Mouse (Mus musculus) left cerebral cortex, postnatal 10 days (tissue): ENCODE data around the gene Ly6g6f. TPM values are rescaled to one million over a fixed set of nuclear protein-coding genes. Genes with fewer than 3 reads are reported as not detected.

Experiments
- DNase-seq, 2 experiments: peaks; one replicate each; pipeline ENCODE4 v3.0.0; 2021 to 2022; ENCODE audit warnings: low spot score in 2 of 2, mixed read lengths in 1 of 2; ENCODE audit errors: extremely low spot score in 1 of 2
- intact Hi-C: fragments of 180-260 bp; cut with DNase I; formaldehyde crosslinking; loops from one replicate; pipeline ENCODE4 v1.15.1; 2025
- total RNA-seq, 2 experiments: library from RNA; stranded (reverse); gene quantifications; 2 replicates each; pipeline ENCODE4 v1.2.3; 2021

Gene Ly6g6f
- total RNA-seq, 2 experiments from 2014 or later, result not detected

DNA sequence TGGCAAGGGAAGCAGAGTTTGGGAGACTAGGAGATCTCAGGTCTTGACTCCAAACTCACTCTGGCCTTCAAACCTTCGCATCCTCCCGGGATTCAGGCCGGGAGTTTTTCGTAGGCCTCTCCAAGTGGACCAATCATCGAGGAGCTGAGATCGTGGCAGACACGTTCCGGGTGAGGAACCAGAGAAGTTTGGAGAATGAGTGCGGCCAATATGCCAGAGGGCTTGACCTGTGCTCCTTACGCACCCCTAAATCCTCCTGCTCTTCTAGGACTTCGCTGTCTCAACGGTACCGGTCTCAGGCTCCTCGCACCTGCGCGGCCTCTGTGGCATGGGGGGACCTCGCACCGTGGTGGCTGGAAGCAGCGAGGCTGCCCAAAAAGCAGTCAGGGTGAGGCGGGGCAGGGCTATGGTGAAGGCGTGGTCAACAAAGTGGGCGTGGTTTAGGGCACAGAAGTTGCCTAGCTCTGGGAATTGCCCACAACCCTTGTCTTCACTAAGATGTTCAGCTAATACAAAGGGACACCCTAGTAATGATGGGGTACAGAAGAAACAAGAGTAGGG lies 24.6 kb downstream of the Ly6g6f start:
- DNase-seq, result no peak
- intact Hi-C loops, result no loop called here

GRCm38 (mm10) chr17:35060071-35060470 lies 25.3 kb downstream of the Ly6g6f start:
- intact Hi-C loops, result no loop called here
- DNase-seq, result no peak

DNA sequence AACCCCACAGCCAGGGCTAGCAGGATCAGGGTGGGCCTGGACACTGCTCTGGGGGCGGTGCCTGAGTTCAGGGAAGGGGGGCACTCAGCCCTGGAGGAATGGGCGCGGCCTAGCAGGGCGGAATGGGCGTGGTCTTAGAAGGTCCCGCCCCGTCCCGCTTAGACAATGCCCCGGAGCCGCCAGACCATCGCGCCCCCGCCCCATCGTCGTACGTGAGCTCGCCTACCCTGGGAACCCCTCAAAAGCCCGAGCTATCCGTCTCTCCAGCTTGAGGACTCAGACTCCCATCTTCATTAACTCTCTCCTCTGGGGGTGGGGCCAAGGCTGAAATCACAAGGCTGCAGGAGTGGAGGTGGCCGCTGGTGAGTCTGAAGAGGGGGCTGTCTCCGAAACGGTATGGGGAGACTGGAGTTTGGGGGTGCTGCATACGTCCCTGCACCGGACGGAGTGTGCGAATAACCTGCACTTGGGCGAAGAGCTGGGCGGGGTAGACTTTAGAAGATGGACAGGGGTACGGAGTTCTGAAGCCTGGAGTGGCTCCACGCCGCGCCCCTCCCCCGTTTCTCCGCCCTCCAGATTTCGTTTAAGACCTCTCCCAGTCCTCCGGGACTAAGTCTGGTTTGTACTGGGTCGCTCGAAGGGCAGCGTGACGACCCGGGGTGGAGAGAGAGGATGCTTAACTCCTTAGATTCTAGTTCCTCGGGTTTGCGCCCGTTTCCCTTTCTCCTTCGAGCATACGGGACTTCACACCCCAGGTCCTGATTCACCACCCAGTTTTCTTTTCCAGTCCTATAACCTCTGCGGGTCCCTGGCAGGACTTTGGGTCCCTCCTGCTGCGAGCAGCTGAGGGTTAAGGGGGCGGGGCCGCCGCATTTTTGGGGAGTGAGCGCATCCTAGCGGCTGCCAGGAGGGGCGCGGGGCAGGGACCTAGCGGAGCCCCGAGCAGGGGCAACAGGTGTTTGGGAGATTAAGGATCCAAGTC lies 26.2 kb downstream of the Ly6g6f start, which contains the start of gene Ddah2:
TSS of gene Ddah2 (plus strand) at position 125 of the 982 bp plus-strand sequence.
- DNase-seq, result peak; percentile 74 to 94

DNA sequence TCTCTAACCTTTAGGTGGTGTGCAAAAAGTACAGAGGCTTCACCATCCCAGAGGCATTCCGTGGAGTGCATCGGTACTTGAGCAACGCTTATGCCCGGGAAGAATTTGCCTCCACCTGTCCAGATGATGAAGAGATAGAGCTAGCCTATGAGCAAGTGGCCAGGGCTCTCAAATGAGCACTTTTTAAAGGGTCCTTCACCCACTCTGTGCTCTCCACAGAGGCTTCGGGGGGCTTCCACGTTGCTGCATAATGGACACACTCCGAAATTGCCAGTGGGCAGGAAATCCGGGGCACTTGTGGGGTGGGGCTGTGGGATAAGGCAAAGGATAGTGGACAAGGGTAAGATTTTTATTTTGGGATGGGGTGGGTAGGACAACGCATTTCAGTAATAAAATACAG lies 27.1 kb downstream of the Ly6g6f start:
- intact Hi-C loops, result loop anchor here (5.0 kb wide), 1 partner anchor 36 kb away; no protein-coding TSS in a partner anchor
- DNase-seq, result no peak

More for the DNA sequence above, 26.2 kb downstream of the Ly6g6f start, which contains the start of gene Ddah2:
- intact Hi-C loops, result loop anchor here (5.0 kb wide), 1 partner anchor 37 kb away; no protein-coding TSS in a partner anchor

- intact Hi-C loops, result loop anchor here (5.0 kb wide), 1 partner anchor 35 kb away; no protein-coding TSS in a partner anchor
Measured at GRCm38 (mm10) chr17:35057090-35057489, 28.3 kb downstream of the Ly6g6f start.

DNA sequence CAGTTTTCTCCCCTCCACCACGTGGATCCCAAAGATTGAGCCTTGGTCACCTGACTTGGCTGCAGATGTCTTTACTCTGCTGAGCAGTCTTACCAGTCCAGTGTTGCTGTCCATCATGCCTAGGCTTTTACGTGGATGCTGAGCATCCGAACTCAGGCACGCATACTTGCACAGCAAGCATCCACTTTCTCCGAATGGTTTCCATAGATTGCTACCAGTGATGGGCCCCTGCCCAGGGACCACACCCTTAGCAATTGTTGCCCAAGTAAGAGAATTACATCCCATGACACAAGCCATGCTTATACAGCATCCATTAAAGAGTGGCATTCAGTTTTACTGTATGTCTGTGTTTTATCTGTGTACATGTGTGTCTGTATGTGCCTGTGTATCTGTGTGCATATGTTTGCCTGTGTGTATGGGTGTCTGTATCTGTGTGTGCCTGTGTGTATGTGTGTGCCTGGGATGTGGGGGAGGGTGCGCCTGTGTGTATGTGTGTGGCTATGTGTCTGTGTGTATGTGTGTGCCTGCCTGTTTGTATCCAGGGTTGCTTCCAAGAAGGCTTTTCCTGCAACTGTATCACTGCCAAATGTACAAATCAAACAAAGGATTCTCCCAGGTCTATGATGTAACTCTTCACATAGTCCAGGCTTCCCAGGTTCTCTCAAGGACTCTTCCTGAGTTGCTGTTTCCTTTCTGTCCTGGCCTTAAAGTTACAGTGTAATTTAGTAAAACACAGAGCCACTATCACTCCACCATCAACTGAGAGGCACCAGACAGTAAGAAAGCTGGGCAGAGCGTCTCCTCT lies 29.5 kb downstream of the Ly6g6f start:
- intact Hi-C loops, result loop anchor here (5.0 kb wide), 1 partner anchor 34 kb away; no protein-coding TSS in a partner anchor
- DNase-seq, result no peak

More at GRCm38 (mm10) chr17:35057090-35057489, 28.3 kb downstream of the Ly6g6f start:
- DNase-seq, result no peak

DNA sequence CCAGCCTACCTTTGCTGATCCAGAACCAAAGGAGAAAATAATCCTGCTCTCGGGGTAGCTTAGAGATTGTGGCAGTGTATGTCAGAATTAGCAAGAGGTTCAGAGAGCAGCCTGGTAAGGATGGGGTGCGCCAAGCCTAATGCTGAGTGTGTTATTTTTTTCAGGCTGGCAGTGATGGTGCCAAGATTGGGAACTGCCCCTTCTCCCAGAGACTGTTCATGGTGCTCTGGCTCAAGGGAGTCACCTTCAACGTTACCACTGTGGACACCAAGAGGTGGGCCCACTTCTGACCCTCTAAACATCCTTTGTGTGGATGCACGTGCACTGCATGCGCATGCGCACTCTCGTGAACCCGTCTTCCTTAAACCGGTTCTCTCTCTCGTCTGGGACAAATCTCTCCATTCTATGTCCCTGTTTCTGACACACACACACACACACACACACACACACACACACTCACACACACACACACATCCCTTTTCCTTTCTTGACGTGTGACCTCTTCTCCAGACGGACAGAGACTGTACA lies 33.1 kb downstream of the Ly6g6f start:
- DNase-seq, result no peak
- intact Hi-C loops, result no loop called here

DNA sequence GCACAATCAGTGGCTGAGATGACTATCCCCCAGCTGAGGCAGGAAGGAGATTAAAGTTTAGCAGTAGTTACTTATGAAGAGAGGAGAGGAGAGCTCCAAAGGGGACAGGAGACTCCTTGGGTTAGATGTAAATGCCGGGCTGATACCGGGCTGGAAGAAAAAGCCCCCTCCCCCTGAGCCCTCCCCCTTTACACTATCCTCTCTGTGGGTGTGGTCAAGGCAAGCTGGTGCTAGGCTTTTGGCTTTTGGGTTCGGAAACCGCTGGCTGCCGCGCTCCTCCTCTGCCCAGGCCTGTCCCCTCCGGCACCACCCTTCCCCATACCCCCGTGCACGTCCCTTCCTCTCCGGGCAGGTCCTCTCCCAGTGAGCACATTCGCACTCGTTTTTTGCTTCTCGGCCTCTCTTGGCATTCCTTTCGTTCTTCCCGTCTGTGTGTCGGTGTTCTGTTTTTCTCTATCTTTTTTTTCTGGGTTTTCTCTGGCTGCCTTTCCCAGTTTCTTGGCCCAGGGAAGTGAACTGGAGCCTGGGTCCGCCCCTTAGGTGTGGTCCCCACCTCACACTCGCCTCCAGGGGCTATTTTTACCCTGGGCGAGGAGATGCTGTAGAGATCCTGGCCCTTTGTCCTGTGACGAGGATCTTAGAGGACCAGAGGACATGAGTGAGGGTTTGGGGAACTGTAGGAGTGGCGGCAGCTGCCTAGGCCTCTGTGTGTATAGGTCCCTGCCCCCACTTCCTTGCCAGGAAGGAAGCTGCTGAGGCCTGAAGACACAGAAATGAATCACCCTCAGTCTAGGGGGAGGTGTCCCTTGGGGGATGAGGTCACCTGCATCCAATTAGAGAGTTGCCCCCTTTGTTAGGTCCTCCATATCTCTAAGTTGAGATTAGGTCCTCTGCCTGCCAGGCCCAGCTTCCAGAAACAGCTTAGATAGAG lies 34.0 kb downstream of the Ly6g6f start:
- DNase-seq, result peak in 1 of 2 experiments; percentile 85
- intact Hi-C loops, result no loop called here

- intact Hi-C loops, result no loop called here
- DNase-seq, result peak in 1 of 2 experiments; percentile 87
Measured at GRCm38 (mm10) chr17:35050126-35050750, 35.2 kb downstream of the Ly6g6f start.

DNA sequence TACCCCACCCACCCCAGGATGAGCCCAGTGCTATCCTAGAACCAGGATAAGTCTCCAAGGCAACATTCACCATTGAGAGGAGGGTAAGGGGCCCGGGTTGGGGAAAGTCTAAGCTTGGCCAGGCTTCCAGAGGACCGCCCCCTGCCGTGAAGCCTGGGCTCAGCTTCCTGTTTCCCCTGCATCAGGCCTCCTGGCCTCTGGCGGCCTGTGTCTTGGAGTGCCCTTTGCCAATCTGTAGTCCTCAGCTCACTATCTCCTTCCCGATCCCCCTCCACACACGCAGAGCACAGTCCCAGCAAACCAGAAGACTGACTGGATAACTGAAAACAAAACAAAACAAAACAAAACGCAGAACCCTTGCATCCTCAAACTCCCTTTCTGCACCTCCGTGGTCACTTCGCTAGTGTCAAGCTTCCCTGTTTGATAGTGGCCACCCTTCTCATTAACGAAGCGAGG lies 35.8 kb downstream of the Ly6g6f start, which contains the start of gene Clic1:
TSS of gene Clic1 (plus strand) at position 406 of the 456 bp plus-strand sequence.
- DNase-seq, result peak in 1 of 2 experiments; percentile 83
- intact Hi-C loops, result no loop called here

- DNase-seq, result no peak
- intact Hi-C loops, result no loop called here
Measured at GRCm38 (mm10) chr17:35048932-35049440, 36.4 kb downstream of the Ly6g6f start.

- DNase-seq, result no peak
- intact Hi-C loops, result no loop called here
Measured at GRCm38 (mm10) chr17:35048149-35048931, 37.1 kb downstream of the Ly6g6f start.

DNA sequence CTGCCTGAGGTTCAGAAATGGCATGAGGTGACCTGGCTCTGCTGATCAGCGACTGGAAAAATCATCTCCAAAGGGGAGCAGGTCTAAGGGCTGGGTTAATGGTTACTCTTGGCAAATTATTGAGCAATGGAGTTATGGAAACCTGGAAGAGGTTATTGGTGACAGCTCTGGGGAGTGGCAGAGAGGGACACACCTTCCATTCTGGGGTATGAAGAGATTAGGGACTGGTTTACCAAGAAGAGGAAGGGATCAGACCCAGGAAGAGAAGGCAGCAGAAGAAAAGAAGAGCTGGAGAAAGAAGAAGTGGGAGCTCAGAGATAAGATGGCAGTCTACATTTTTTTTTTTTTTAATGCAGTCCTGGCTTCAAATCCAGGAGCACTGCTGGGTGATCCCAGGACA lies 37.7 kb downstream of the Ly6g6f start:
- no peak for DNase-seq
- intact Hi-C loops, result no loop called here

GRCm38 (mm10) chr17:35046681-35047455 lies 38.5 kb downstream of the Ly6g6f start, which contains the start of gene Msh5:
Gene Msh5 (minus strand): TSS chr17:35046745.
- intact Hi-C loops, result no loop called here
- DNase-seq, result peak; percentile 96 to 98
